Mouse (Mus musculus): ENCODE results near the gene Msl2. TPM values are rescaled to one million over a fixed set of nuclear protein-coding genes. Genes with fewer than 3 reads are reported as not detected.

Gene Msl2
- total and polyA plus RNA-seq, 3 experiments: 15.5 to 30.8 (median 18.7) TPM

DNA sequence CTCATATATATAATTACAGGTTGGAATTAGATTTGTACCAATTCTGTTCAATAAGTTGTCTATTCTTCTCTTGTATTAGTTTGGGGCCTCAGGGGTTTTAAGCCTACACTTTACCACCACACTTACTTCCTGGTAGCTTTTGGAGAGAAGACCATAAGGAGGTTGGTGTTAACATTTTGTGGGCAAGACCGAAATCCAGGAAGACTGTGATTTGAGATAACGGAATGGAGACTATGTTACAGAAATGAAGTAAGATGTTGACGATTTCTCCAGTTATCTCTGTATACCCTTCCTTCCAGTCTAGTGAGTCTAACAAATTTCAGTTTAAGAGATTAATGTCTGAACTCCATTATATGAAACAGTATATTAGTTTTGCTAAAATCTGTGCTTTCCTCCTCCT is 26.3 kb downstream of the Msl2 start:
- Histone ChIP-seq H3K36me3 (replicated peaks in 1 of 2; ENCODE audit: control insufficient read depth in 1 of 2, insufficient read depth in 1 of 2, low read length in 1 of 2) (peaks cover 28 to 54% of the 10 kb centered on the region in 2 experiments), H3K27me3 (replicated peaks) (no peaks in the 10 kb centered on the region), H3K4me1 (ENCODE audit: control insufficient read depth in 1 of 2, insufficient read depth in 2 of 2) (peaks cover 3 to 7% of the 10 kb centered on the region in 2 experiments), H3K27ac (ENCODE audit: insufficient read depth, low read depth) (no peak overlapping the region), H3K4me2 (ENCODE audit: insufficient read depth, low read depth, poor library complexity, severe bottlenecking) (no peak overlapping the region), H3K9me3 (replicated peaks; ENCODE audit: low read length) (peaks cover 3% of the 10 kb centered on the region), H3K79me2 (replicated peaks; ENCODE audit: control insufficient read depth, extremely low read depth, insufficient read depth, poor library complexity, severe bottlenecking) (peaks cover 61% of the 10 kb centered on the region), H3K4me3 (replicated peaks in 1 of 3; ENCODE audit: low read depth in 2 of 3, low read length in 2 of 3, poor library complexity in 1 of 3) (no peak overlapping the region), H3K9ac (ENCODE audit: insufficient read depth, low read depth) (no peak overlapping the region)
- no peak for DNase-seq (ENCODE audit: extremely low read depth)
- dilution Hi-C loops (cut with MboI; ENCODE audit: extremely low pct_ligation_motif_present, extremely low pct_unique_long_range_greater_than_20kb, low sequenced_read_pairs) (no loop called here), in situ Hi-C loops (cut with MboI; ENCODE audit: low pct_ligation_motif_present, low pct_unique_long_range_greater_than_20kb, low sequenced_read_pairs) (no loop called here)
- no peak for TF ChIP-seq CHD2 (IDR thresholded peaks at IDR 0.05; ENCODE audit: low read length)
- no peak for TF ChIP-seq HCFC1 (IDR thresholded peaks at IDR 0.05; ENCODE audit: low read depth, low read length)
- no peak for TF ChIP-seq MXI1 (IDR thresholded peaks at IDR 0.05; ENCODE audit: low read depth, low read length)

DNA sequence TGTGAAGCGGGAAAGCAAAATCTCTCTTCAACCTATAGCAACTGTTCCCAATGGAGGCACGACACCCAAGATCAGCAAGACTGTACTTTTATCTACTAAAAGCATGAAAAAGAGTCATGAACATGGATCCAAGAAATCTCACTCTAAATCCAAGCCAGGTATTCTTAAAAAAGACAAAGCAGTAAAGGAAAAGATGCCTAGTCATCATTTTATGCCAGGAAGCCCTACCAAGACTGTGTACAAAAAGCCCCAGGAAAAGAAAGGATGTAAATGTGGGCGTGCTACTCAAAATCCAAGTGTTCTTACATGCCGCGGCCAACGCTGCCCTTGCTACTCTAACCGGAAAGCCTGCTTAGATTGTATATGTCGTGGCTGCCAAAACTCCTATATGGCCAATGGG is 27.6 kb downstream of the Msl2 start:
- no peak for DNase-seq (ENCODE audit: extremely low read depth)
- dilution Hi-C loops (cut with MboI; ENCODE audit: extremely low pct_ligation_motif_present, extremely low pct_unique_long_range_greater_than_20kb, low sequenced_read_pairs) (no loop called here), in situ Hi-C loops (cut with MboI; ENCODE audit: low pct_ligation_motif_present, low pct_unique_long_range_greater_than_20kb, low sequenced_read_pairs) (no loop called here)
- Histone ChIP-seq H3K27me3 (replicated peaks) (no peaks in the 10 kb centered on the region), H3K36me3 (replicated peaks in 1 of 2; ENCODE audit: control insufficient read depth in 1 of 2, insufficient read depth in 1 of 2, low read length in 1 of 2) (peaks cover 28 to 53% of the 10 kb centered on the region in 2 experiments), H3K4me1 (ENCODE audit: control insufficient read depth in 1 of 2, insufficient read depth in 2 of 2) (peaks cover 3 to 7% of the 10 kb centered on the region in 2 experiments), H3K4me2 (ENCODE audit: insufficient read depth, low read depth, poor library complexity, severe bottlenecking) (no peak overlapping the region), H3K9me3 (replicated peaks; ENCODE audit: low read length) (peaks cover 3% of the 10 kb centered on the region), H3K79me2 (replicated peaks; ENCODE audit: control insufficient read depth, extremely low read depth, insufficient read depth, poor library complexity, severe bottlenecking) (peaks cover 49% of the 10 kb centered on the region), H3K27ac (ENCODE audit: insufficient read depth, low read depth) (no peak overlapping the region), H3K9ac (ENCODE audit: insufficient read depth, low read depth) (no peak overlapping the region), H3K4me3 (replicated peaks in 1 of 3; ENCODE audit: low read depth in 2 of 3, low read length in 2 of 3, poor library complexity in 1 of 3) (no peak overlapping the region)
- TF ChIP-seq MAFK (IDR thresholded peaks at IDR 0.05; ENCODE audit: insufficient replicate concordance, low read length) (peak; percentile 59), MAX (IDR thresholded peaks at IDR 0.05; ENCODE audit: low read length) (no peak)

DNA sequence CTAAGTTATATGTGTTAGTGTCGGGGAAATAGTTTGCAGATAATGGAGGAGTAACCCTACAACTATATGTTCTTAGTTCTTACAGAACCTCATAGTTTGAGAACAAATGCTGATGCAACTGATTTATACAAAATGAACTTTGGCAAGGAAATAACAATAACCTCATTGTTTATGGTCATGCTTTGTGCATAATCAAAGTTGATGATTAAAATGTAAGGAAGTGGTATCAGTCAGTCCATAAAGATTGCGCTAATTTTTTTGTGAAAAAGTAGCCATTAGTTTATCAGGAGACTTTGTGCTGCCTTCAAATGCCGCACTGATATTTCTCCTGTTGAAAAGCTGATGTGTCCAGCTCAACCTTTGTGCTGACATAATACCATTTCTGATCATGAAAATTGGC is 28.4 kb downstream of the Msl2 start:
- Histone ChIP-seq H3K4me1 (ENCODE audit: control insufficient read depth in 1 of 2, insufficient read depth in 2 of 2) (peaks cover 3 to 7% of the 10 kb centered on the region in 2 experiments), H3K79me2 (replicated peaks; ENCODE audit: control insufficient read depth, extremely low read depth, insufficient read depth, poor library complexity, severe bottlenecking) (peaks cover 44% of the 10 kb centered on the region), H3K9ac (ENCODE audit: insufficient read depth, low read depth) (no peak overlapping the region), H3K4me2 (ENCODE audit: insufficient read depth, low read depth, poor library complexity, severe bottlenecking) (no peak overlapping the region), H3K27me3 (replicated peaks) (no peaks in the 10 kb centered on the region), H3K27ac (ENCODE audit: insufficient read depth, low read depth) (no peak overlapping the region), H3K9me3 (replicated peaks; ENCODE audit: low read length) (peaks cover 3% of the 10 kb centered on the region), H3K4me3 (replicated peaks in 1 of 3; ENCODE audit: low read depth in 2 of 3, low read length in 2 of 3, poor library complexity in 1 of 3) (no peak overlapping the region), H3K36me3 (replicated peaks in 1 of 2; ENCODE audit: control insufficient read depth in 1 of 2, insufficient read depth in 1 of 2, low read length in 1 of 2) (peaks cover 28 to 53% of the 10 kb centered on the region in 2 experiments)
- in situ Hi-C loops (cut with MboI; ENCODE audit: low pct_ligation_motif_present, low pct_unique_long_range_greater_than_20kb, low sequenced_read_pairs) (no loop called here), dilution Hi-C loops (cut with MboI; ENCODE audit: extremely low pct_ligation_motif_present, extremely low pct_unique_long_range_greater_than_20kb, low sequenced_read_pairs) (no loop called here)
- no peak for DNase-seq (ENCODE audit: extremely low read depth)
- TF ChIP-seq ZC3H11A (IDR thresholded peaks at IDR 0.05; ENCODE audit: low read depth, low read length) (no peak), USF2 (conservative IDR thresholded peaks at IDR 0.05; ENCODE audit: low read depth, low read length) (no peak), JUND (conservative IDR thresholded peaks at IDR 0.05; ENCODE audit: low read depth, low read length) (no peak), IRF4 (IDR thresholded peaks at IDR 0.05; ENCODE audit: low read depth, low read length) (no peak), KAT2A (IDR thresholded peaks at IDR 0.05; ENCODE audit: insufficient replicate concordance, low read length) (no peak), RAD21 (IDR thresholded peaks at IDR 0.05; ENCODE audit: low read depth, low read length) (no peak), TCF12 (IDR thresholded peaks at IDR 0.05; ENCODE audit: low read depth, low read length) (no peak), CHD1 (IDR thresholded peaks at IDR 0.05; ENCODE audit: low read depth, low read length) (no peak), EP300 (IDR thresholded peaks at IDR 0.05; ENCODE audit: low read length) (no peak), CHD2 (IDR thresholded peaks at IDR 0.05; ENCODE audit: low read length) (no peak), POLR2A (IDR thresholded peaks at IDR 0.05; ENCODE audit: low read depth, low read length) (no peak)

Data from CH12.LX (cell line).